Mouse (Mus musculus): ENCODE data around the gene Tpra1. TPM values are rescaled to one million over a fixed set of nuclear protein-coding genes. Genes with fewer than 3 reads are reported as not detected.
A peak's percentile ranks its signal among the peaks of the same experiment; 100 is the strongest.

The Tpra1 gene
- polyA plus RNA-seq, 1 experiment from 2014 or later: 45.4 TPM

- H3K4me3 ChIP-seq (ENCODE audit: low read depth, low read length): no peak overlapping the region
- no peaks in the 10 kb centered on the region for H3K9me3 ChIP-seq (ENCODE audit: control insufficient read depth, low read length)
- H3K4me2 ChIP-seq (replicated peaks; ENCODE audit: low read depth, low read length): no peak overlapping the region
- WGBS: 81% methylated on average over 4 of the region's 4 CpGs
- peak overlapping the region; percentile 78; the same call in 1 of the 2 replicates for H3K27ac ChIP-seq (ENCODE audit: low read depth, low read length)
- ATAC-seq (ENCODE audit: low FRiP score) (no peak), DNase-seq (ENCODE audit: low spot score) (no peak)
- H3K27me3 ChIP-seq (ENCODE audit: control insufficient read depth, insufficient read depth, low read length): no peaks in the 10 kb centered on the region
- H3K36me3 ChIP-seq (ENCODE audit: control insufficient read depth, insufficient read depth, low read length): no peaks in the 10 kb centered on the region
- H3K4me1 ChIP-seq (replicated peaks; ENCODE audit: control insufficient read depth, insufficient read depth, low read length): peaks cover 43% of the 10 kb centered on the region
- H3K9ac ChIP-seq (ENCODE audit: low read depth, low read length): no peak overlapping the region
Measured at GRCm38 (mm10) chr6:88941628-88942027, 39.6 kb downstream of the Tpra1 start.

- no peaks in the 10 kb centered on the region for H3K36me3 ChIP-seq (ENCODE audit: control insufficient read depth, insufficient read depth, low read length)
- H3K27ac ChIP-seq (ENCODE audit: low read depth, low read length): peak overlapping the region; percentile 78
- no peaks in the 10 kb centered on the region for H3K27me3 ChIP-seq (ENCODE audit: control insufficient read depth, insufficient read depth, low read length)
- 0 out of 2 replicates have a peak overlapping the region, but pooled peaks have one; percentile 4 for H3K9ac ChIP-seq (ENCODE audit: low read depth, low read length)
- H3K4me3 ChIP-seq (ENCODE audit: low read depth, low read length): no peak overlapping the region
- 17% methylated on average over 8 of the region's 8 CpGs for WGBS
- 0 out of 2 replicates have a peak overlapping the region, but pooled peaks have one; percentile 19 for H3K4me2 ChIP-seq (replicated peaks; ENCODE audit: low read depth, low read length)
- DNase-seq (ENCODE audit: low spot score): peak; percentile 89
- no peaks in the 10 kb centered on the region for H3K9me3 ChIP-seq (ENCODE audit: control insufficient read depth, low read length)
- peaks cover 34% of the 10 kb centered on the region for H3K4me1 ChIP-seq (replicated peaks; ENCODE audit: control insufficient read depth, insufficient read depth, low read length)
- ATAC-seq (ENCODE audit: low FRiP score): peak; percentile 80
Measured at GRCm38 (mm10) chr6:88942595-88942994, 40.5 kb downstream of the Tpra1 start.

DNA sequence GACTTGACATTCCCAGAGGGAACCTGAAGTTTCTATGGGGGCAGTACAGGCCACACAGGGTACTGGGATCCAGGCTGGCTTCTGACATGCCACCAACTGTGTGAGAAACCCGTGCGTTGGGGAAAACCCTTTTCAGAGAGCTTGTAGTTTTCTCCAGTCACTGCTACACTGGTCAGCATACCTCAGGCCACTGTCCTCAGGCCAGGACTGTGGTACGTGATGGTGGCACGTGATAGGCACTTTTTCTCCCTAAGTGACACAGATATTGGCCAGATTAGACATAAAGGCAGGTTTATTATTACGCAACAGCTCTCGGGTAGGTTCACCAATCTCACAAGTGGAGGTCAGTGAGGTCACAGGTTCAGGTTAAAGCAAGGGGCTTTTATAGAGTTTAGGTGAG is 41.6 kb downstream of the Tpra1 start:
- no peaks in the 10 kb centered on the region for H3K27me3 ChIP-seq (ENCODE audit: control insufficient read depth, insufficient read depth, low read length)
- ATAC-seq (ENCODE audit: low FRiP score) (no peak), DNase-seq (ENCODE audit: low spot score) (no peak)
- H3K9me3 ChIP-seq (ENCODE audit: control insufficient read depth, low read length): no peaks in the 10 kb centered on the region
- peak overlapping the region; percentile 78 for H3K27ac ChIP-seq (ENCODE audit: low read depth, low read length)
- H3K4me2 ChIP-seq (replicated peaks; ENCODE audit: low read depth, low read length): no peak overlapping the region
- WGBS: 70% methylated on average over 6 of the region's 6 CpGs
- H3K9ac ChIP-seq (ENCODE audit: low read depth, low read length): no peak overlapping the region
- H3K36me3 ChIP-seq (ENCODE audit: control insufficient read depth, insufficient read depth, low read length): no peaks in the 10 kb centered on the region
- H3K4me3 ChIP-seq (ENCODE audit: low read depth, low read length): no peak overlapping the region
- H3K4me1 ChIP-seq (replicated peaks; ENCODE audit: control insufficient read depth, insufficient read depth, low read length): peaks cover 27% of the 10 kb centered on the region

GRCm38 (mm10) chr6:88946442-88946841 is 44.4 kb downstream of the Tpra1 start:
- H3K36me3 ChIP-seq (ENCODE audit: control insufficient read depth, insufficient read depth, low read length): no peaks in the 10 kb centered on the region
- ATAC-seq (ENCODE audit: low FRiP score) (no peak), DNase-seq (ENCODE audit: low spot score) (no peak)
- 84% methylated on average over 6 of the region's 6 CpGs for WGBS
- H3K4me1 ChIP-seq (replicated peaks; ENCODE audit: control insufficient read depth, insufficient read depth, low read length): peaks cover 4% of the 10 kb centered on the region
- no peak overlapping the region for H3K27ac ChIP-seq (ENCODE audit: low read depth, low read length)
- no peaks in the 10 kb centered on the region for H3K27me3 ChIP-seq (ENCODE audit: control insufficient read depth, insufficient read depth, low read length)
- no peaks in the 10 kb centered on the region for H3K9me3 ChIP-seq (ENCODE audit: control insufficient read depth, low read length)
- no peak overlapping the region for H3K4me3 ChIP-seq (ENCODE audit: low read depth, low read length)
- 0 out of 2 replicates have a peak overlapping the region, but pooled peaks have one; percentile 11 for H3K9ac ChIP-seq (ENCODE audit: low read depth, low read length)
- no peak overlapping the region for H3K4me2 ChIP-seq (replicated peaks; ENCODE audit: low read depth, low read length)

GRCm38 (mm10) chr6:88947771-88948170 is 45.7 kb downstream of the Tpra1 start:
- peaks cover 3% of the 10 kb centered on the region; the same call in 1 of the 2 replicates for H3K4me1 ChIP-seq (replicated peaks; ENCODE audit: control insufficient read depth, insufficient read depth, low read length)
- H3K9ac ChIP-seq (ENCODE audit: low read depth, low read length): no peak overlapping the region
- H3K4me3 ChIP-seq (ENCODE audit: low read depth, low read length): no peak overlapping the region
- no peaks in the 10 kb centered on the region for H3K27me3 ChIP-seq (ENCODE audit: control insufficient read depth, insufficient read depth, low read length)
- no peak overlapping the region for H3K4me2 ChIP-seq (replicated peaks; ENCODE audit: low read depth, low read length)
- no peak for DNase-seq (ENCODE audit: low spot score)
- ATAC-seq (ENCODE audit: low FRiP score): no peak
- no peaks in the 10 kb centered on the region for H3K36me3 ChIP-seq (ENCODE audit: control insufficient read depth, insufficient read depth, low read length)
- H3K27ac ChIP-seq (ENCODE audit: low read depth, low read length): no peak overlapping the region
- H3K9me3 ChIP-seq (ENCODE audit: control insufficient read depth, low read length): no peaks in the 10 kb centered on the region

DNA sequence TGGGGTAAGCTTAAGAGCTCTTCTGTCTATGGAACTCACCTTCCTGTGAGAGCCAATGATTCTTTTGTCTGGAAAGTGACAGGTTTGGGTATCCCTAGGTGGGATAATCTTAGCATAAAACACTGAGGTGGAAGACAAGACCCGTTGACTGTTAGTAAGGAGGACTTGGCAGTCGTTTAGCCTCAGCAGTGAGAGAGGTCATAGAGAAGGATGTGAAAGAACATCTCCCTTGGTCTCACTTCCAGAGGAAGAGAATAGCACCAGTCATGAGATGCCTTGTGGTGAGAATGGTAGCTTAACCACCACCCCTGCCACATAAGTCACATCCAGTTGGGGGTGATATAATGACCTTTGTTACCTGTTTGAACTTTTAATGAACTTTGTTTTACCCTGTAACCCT is 54.7 kb downstream of the Tpra1 start:
- H3K9ac ChIP-seq (ENCODE audit: low read depth, low read length): no peak overlapping the region
- no peaks in the 10 kb centered on the region for H3K36me3 ChIP-seq (ENCODE audit: control insufficient read depth, insufficient read depth, low read length)
- H3K27ac ChIP-seq (ENCODE audit: low read depth, low read length): no peak overlapping the region
- no peaks in the 10 kb centered on the region for H3K9me3 ChIP-seq (ENCODE audit: control insufficient read depth, low read length)
- H3K4me2 ChIP-seq (replicated peaks; ENCODE audit: low read depth, low read length): no peak overlapping the region
- 93% methylated on average over 2 of the region's 2 CpGs for WGBS
- H3K4me1 ChIP-seq (replicated peaks; ENCODE audit: control insufficient read depth, insufficient read depth, low read length): peaks cover 6% of the 10 kb centered on the region
- ATAC-seq (ENCODE audit: low FRiP score): no peak
- no peak overlapping the region for H3K4me3 ChIP-seq (ENCODE audit: low read depth, low read length)
- no peak for DNase-seq (ENCODE audit: low spot score)
- no peaks in the 10 kb centered on the region for H3K27me3 ChIP-seq (ENCODE audit: control insufficient read depth, insufficient read depth, low read length)

DNA sequence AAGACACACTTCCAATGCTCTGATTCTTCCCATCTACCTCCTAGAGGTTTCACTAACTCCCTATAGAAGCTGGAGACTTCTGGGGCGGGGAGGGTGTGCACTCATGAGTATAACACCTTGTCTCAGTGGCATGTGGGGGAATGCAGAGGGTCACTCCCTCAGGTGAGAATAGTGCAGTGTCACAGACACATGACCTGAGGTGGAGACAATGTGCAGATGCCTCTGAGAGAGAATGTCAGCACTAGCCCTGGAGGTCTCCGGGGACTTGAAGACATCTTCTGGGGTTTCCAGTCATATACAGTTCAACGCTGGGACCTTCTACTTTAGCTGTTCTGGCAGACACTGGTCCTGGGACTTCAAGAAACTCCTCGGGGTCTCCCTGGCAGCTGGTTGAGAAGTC is 55.3 kb downstream of the Tpra1 start:
- no peaks in the 10 kb centered on the region for H3K27me3 ChIP-seq (ENCODE audit: control insufficient read depth, insufficient read depth, low read length)
- H3K27ac ChIP-seq (ENCODE audit: low read depth, low read length): no peak overlapping the region
- DNase-seq (ENCODE audit: low spot score) (no peak), ATAC-seq (ENCODE audit: low FRiP score) (no peak)
- 92% methylated on average over 4 of the region's 4 CpGs for WGBS
- H3K9me3 ChIP-seq (ENCODE audit: control insufficient read depth, low read length): no peaks in the 10 kb centered on the region
- H3K36me3 ChIP-seq (ENCODE audit: control insufficient read depth, insufficient read depth, low read length): no peaks in the 10 kb centered on the region
- no peak overlapping the region for H3K4me3 ChIP-seq (ENCODE audit: low read depth, low read length)
- no peak overlapping the region for H3K9ac ChIP-seq (ENCODE audit: low read depth, low read length)
- H3K4me1 ChIP-seq (replicated peaks; ENCODE audit: control insufficient read depth, insufficient read depth, low read length): peaks cover 6% of the 10 kb centered on the region
- H3K4me2 ChIP-seq (replicated peaks; ENCODE audit: low read depth, low read length): no peak overlapping the region

GRCm38 (mm10) chr6:88957801-88958211 is 55.8 kb downstream of the Tpra1 start:
- H3K36me3 ChIP-seq (ENCODE audit: control insufficient read depth, insufficient read depth, low read length): no peaks in the 10 kb centered on the region
- no peak overlapping the region for H3K4me2 ChIP-seq (replicated peaks; ENCODE audit: low read depth, low read length)
- H3K27me3 ChIP-seq (ENCODE audit: control insufficient read depth, insufficient read depth, low read length): no peaks in the 10 kb centered on the region
- H3K27ac ChIP-seq (ENCODE audit: low read depth, low read length): no peak overlapping the region
- H3K4me1 ChIP-seq (replicated peaks; ENCODE audit: control insufficient read depth, insufficient read depth, low read length): peaks cover 6% of the 10 kb centered on the region
- H3K9ac ChIP-seq (ENCODE audit: low read depth, low read length): no peak overlapping the region
- DNase-seq (ENCODE audit: low spot score) (no peak), ATAC-seq (ENCODE audit: low FRiP score) (no peak)
- no peak overlapping the region for H3K4me3 ChIP-seq (ENCODE audit: low read depth, low read length)
- 78% methylated on average over 5 of the region's 5 CpGs for WGBS
- H3K9me3 ChIP-seq (ENCODE audit: control insufficient read depth, low read length): no peaks in the 10 kb centered on the region

GRCm38 (mm10) chr6:88958305-88958704 is 56.3 kb downstream of the Tpra1 start:
- WGBS: 93% methylated on average over 2 of the region's 2 CpGs
- ATAC-seq (ENCODE audit: low FRiP score): no peak
- no peaks in the 10 kb centered on the region for H3K9me3 ChIP-seq (ENCODE audit: control insufficient read depth, low read length)

More at GRCm38 (mm10) chr6:88958305-88958704, 56.3 kb downstream of the Tpra1 start:
- H3K27ac ChIP-seq (ENCODE audit: low read depth, low read length): no peak overlapping the region
- no peak overlapping the region for H3K4me3 ChIP-seq (ENCODE audit: low read depth, low read length)
- no peaks in the 10 kb centered on the region for H3K27me3 ChIP-seq (ENCODE audit: control insufficient read depth, insufficient read depth, low read length)
- H3K4me1 ChIP-seq (replicated peaks; ENCODE audit: control insufficient read depth, insufficient read depth, low read length): peaks cover 6% of the 10 kb centered on the region
- no peak overlapping the region for H3K4me2 ChIP-seq (replicated peaks; ENCODE audit: low read depth, low read length)
- H3K36me3 ChIP-seq (ENCODE audit: control insufficient read depth, insufficient read depth, low read length): no peaks in the 10 kb centered on the region
- H3K9ac ChIP-seq (ENCODE audit: low read depth, low read length): no peak overlapping the region
- no peak for DNase-seq (ENCODE audit: low spot score)

All from hindbrain, embryonic 11.5 days (tissue).